Comparison of ENCODE assay signal across 21 mouse cellular contexts in genomic region chr6:144168696-144169476, GRCm38 (mm10).
DNase-seq lines count a peak whose midpoint lies in the region; ATAC-seq and TF ChIP-seq lines count a peak whose summit lies in the region.
"Had no signal": no experiment of that assay in that cellular context is flagged by ENCODE, and none has a peak within 500 bp of the region (broad histone marks: within the 10 kb centered on the region; RNA-seq: fewer than 3 reads in every experiment).

No protein-coding gene starts in this region.

- H3K9me3 ChIP-seq in heart, embryonic 13.5 days: no peaks in the 10 kb centered on the region
- H3K9me3 ChIP-seq in kidney, postnatal 0 days (replicated peaks; ENCODE audit: low read length): no peaks in the 10 kb centered on the region
- H3K9me3 ChIP-seq in embryonic facial prominence, embryonic 13.5 days: no peaks in the 10 kb centered on the region
- H3K9me3 ChIP-seq: heart, embryonic 15.5 days; limb, embryonic 12.5 days; liver, embryonic 13.5 days; neural tube, embryonic 15.5 days had no signal

- peak overlapping the region; percentile 20 for H3K27ac ChIP-seq in heart, embryonic 13.5 days (replicated peaks)
- H3K27ac ChIP-seq in kidney, postnatal 0 days: no peak overlapping the region
- peak overlapping the region; percentile 7; the same call in 1 of the 2 replicates for H3K27ac ChIP-seq in embryonic facial prominence, embryonic 13.5 days
- H3K27ac ChIP-seq: heart, embryonic 15.5 days; limb, embryonic 12.5 days; liver, embryonic 13.5 days; neural tube, embryonic 15.5 days had no signal

- no peak overlapping the region for H3K4me3 ChIP-seq in heart, embryonic 13.5 days
- no peak overlapping the region for H3K4me3 ChIP-seq in kidney, postnatal 0 days (replicated peaks; ENCODE audit: low read depth, low read length)
- H3K4me3 ChIP-seq in embryonic facial prominence, embryonic 13.5 days: no peak overlapping the region
- H3K4me3 ChIP-seq: heart, embryonic 15.5 days; limb, embryonic 12.5 days; liver, embryonic 13.5 days; neural tube, embryonic 15.5 days had no signal

- DNase-seq in heart, adult 8-10 months (ENCODE audit: low spot score): no peak
- peak; percentile 22 for DNase-seq in kidney, postnatal 0 days (ENCODE audit: low spot score)
- no peak for DNase-seq in kidney, adult 11 months
- peak; percentile 37 for DNase-seq in mesoderm, embryonic 11.5 days (ENCODE audit: low read depth, low spot score)
- DNase-seq in spleen, adult 18-20 months: no peak
- DNase-seq: adrenal gland, adult 2 months; cerebellum, adult 2 months; kidney, adult 9 months; kidney, postnatal 4 days; layer of hippocampus, adult 9-11 months; liver, embryonic 13.5 days; lung, embryonic 14.5 days; lung, postnatal 4 days; midbrain, embryonic 14.5 days; right cerebral cortex, postnatal 25 days; thymus, postnatal 36 days had no signal

- H3K4me2 ChIP-seq in heart, embryonic 13.5 days: no peak overlapping the region
- no peak overlapping the region for H3K4me2 ChIP-seq in kidney, postnatal 0 days (ENCODE audit: low read length)
- no peak overlapping the region for H3K4me2 ChIP-seq in embryonic facial prominence, embryonic 13.5 days
- H3K4me2 ChIP-seq: heart, embryonic 15.5 days; limb, embryonic 12.5 days; liver, embryonic 13.5 days; lung, embryonic 14.5 days; neural tube, embryonic 15.5 days had no signal

- WGBS in heart, embryonic 13.5 days: 77% methylated on average over 12 of the region's 12 CpGs
- WGBS in kidney, postnatal 0 days: 56% methylated on average over 12 of the region's 12 CpGs
- 51% methylated on average over 12 of the region's 12 CpGs for WGBS in embryonic facial prominence, embryonic 13.5 days

- no peaks in the 10 kb centered on the region for H3K36me3 ChIP-seq in heart, embryonic 13.5 days
- no peaks in the 10 kb centered on the region for H3K36me3 ChIP-seq in kidney, postnatal 0 days (ENCODE audit: insufficient read depth, low read length)
- no peaks in the 10 kb centered on the region for H3K36me3 ChIP-seq in embryonic facial prominence, embryonic 13.5 days
- H3K36me3 ChIP-seq: heart, embryonic 15.5 days; limb, embryonic 12.5 days; liver, embryonic 13.5 days; neural tube, embryonic 15.5 days had no signal

- peaks cover 24% of the 10 kb centered on the region for H3K4me1 ChIP-seq in heart, embryonic 13.5 days
- no peaks in the 10 kb centered on the region for H3K4me1 ChIP-seq in kidney, postnatal 0 days (replicated peaks; ENCODE audit: insufficient read depth, low read length)
- peaks cover 41% of the 10 kb centered on the region for H3K4me1 ChIP-seq in embryonic facial prominence, embryonic 13.5 days
- H3K4me1 ChIP-seq: heart, embryonic 15.5 days; liver, embryonic 13.5 days had no signal

- TF ChIP-seq CTCF in kidney, postnatal 0 days (IDR thresholded peaks at IDR 0.05; ENCODE audit: low read depth): no peak

- no peaks in the 10 kb centered on the region for H3K27me3 ChIP-seq in heart, embryonic 13.5 days (replicated peaks)
- no peaks in the 10 kb centered on the region for H3K27me3 ChIP-seq in kidney, postnatal 0 days (ENCODE audit: insufficient read depth, low read length)
- no peaks in the 10 kb centered on the region for H3K27me3 ChIP-seq in embryonic facial prominence, embryonic 13.5 days
- H3K27me3 ChIP-seq: heart, embryonic 15.5 days; limb, embryonic 12.5 days; liver, embryonic 13.5 days; neural tube, embryonic 15.5 days had no signal

- H3K9ac ChIP-seq in heart, embryonic 13.5 days: no peak overlapping the region
- no peak overlapping the region for H3K9ac ChIP-seq in kidney, postnatal 0 days (ENCODE audit: low read depth, low read length)
- no peak overlapping the region for H3K9ac ChIP-seq in embryonic facial prominence, embryonic 13.5 days
- H3K9ac ChIP-seq: heart, embryonic 15.5 days; limb, embryonic 12.5 days; liver, embryonic 13.5 days; lung, embryonic 14.5 days; neural tube, embryonic 15.5 days had no signal

- no peak for ATAC-seq in heart, embryonic 13.5 days (ENCODE audit: extremely low read depth, insufficient number of reproducible peaks, low FRiP score, low TSS enrichment)
- no peak for ATAC-seq in kidney, postnatal 0 days (replicated peaks; ENCODE audit: low FRiP score, low read depth)
- ATAC-seq in embryonic facial prominence, embryonic 13.5 days (ENCODE audit: insufficient number of reproducible peaks, insufficient read depth, low FRiP score, low TSS enrichment, low read depth): no peak

Comparison
In these comparisons a context has a peak if more than half of its experiments do, and no peak if none do; other contexts are left out.
1. DNase-seq: peak in kidney, postnatal 0 days (single experiment) and mesoderm, embryonic 11.5 days (single experiment); none in heart, adult 8-10 months (single experiment), kidney, adult 11 months (single experiment) and spleen, adult 18-20 months (0 of 2).